Mouse (Mus musculus) heart, postnatal 25 days (tissue): Measurements from ENCODE around the gene Scg3. TPM values are rescaled to one million over a fixed set of nuclear protein-coding genes. Genes with fewer than 3 reads are reported as not detected.
"Not testable (repeated sequence)": the region's sequence is repeated elsewhere in the genome, so short reads cannot be mapped to it uniquely, and the experiment has no call there.

Experiments
- DNase-seq: peaks from one replicate; pipeline ENCODE4 v3.0.0; 2022; ENCODE audit warnings: low spot score
- intact Hi-C: fragments of 180-260 bp; cut with DNase I; formaldehyde crosslinking; loops from one replicate; pipeline ENCODE4 v1.15.1; 2025
- total RNA-seq, 2 experiments: library from RNA; stranded (reverse); gene quantifications; 2 replicates each; pipeline ENCODE4 v1.2.3; 2021

Gene Scg3
- total RNA-seq, 2 experiments from 2014 or later, result 0.22 to 0.34 TPM

GRCm38 (mm10) chr9:75630823-75631454 is 52.9 kb downstream of the Scg3 start:
- intact Hi-C loops, result no loop called here
- DNase-seq, result no peak

- DNase-seq, result no peak
- intact Hi-C loops, result no loop called here
Observed at GRCm38 (mm10) chr9:75626308-75626604, 57.6 kb downstream of the Scg3 start.

GRCm38 (mm10) chr9:75625556-75626307 is 58.1 kb downstream of the Scg3 start, which contains the start of gene Lysmd2:
Lysmd2 (plus strand) TSS chr9:75625741.
- intact Hi-C loops, result no loop called here
- DNase-seq, result peak; percentile 80

DNA sequence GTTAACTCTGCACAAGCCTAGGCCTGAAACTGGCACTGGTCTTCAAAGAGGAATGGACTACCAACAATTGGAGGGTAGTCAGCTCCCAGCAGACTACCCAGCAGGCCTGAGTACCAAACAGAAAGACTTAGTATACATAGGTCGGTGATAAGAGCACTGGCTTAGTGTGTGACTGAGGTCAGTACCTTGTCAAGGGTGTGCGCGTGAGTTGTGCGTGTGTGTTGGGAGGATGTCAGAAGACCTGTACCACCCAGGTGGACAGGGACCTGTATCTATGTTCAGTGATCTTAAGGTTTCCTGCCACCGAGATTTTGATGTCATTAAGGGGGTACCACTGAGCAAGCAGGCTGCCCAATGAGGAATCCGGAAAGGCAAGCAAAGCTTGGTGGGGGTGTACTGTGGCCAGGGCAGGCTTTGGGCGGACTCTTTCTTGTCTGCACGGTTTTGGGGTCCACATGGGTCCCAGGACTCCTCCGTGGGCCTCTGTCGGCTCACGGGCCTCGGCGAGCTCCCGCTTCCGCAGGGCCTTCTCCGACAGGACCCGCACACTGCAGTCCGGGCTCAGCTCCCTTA is 58.8 kb downstream of the Scg3 start:
- intact Hi-C loops, result no loop called here
- no peak for DNase-seq

- no peak for DNase-seq
- intact Hi-C loops, result no loop called here
Observed at GRCm38 (mm10) chr9:75621428-75621827, 62.4 kb downstream of the Scg3 start.

- DNase-seq, intact Hi-C loops: not testable (repeated sequence)
Observed at GRCm38 (mm10) chr9:75619761-75620160, 64.1 kb downstream of the Scg3 start.

DNA sequence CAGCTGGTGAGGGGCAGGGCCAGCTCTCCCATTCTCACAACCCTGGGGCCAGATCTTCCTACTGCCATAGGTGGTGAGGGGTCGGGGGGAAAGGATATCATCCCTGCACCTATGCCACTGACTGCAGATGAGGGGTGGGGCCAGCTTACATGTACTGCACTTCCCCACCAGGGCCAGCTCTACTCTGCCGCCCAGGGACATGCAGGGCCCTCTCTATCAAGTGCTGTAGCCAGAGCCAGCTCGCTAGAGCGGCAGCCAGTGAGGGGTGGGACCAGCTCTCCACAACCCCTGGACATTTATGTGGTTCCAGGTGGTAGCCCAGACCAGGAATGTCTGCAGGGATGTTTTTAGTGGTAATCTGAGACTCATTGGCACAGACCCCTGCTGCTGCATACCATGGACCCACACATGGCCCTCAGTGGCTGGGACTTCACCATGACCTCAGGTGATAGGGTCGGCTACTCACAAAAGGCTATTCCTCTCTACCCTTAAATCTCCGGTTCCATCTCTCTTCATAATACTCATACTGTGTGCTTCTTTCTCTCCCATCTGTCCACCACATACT is 64.9 kb downstream of the Scg3 start:
- DNase-seq, result no peak
- intact Hi-C loops, result no loop called here

DNA sequence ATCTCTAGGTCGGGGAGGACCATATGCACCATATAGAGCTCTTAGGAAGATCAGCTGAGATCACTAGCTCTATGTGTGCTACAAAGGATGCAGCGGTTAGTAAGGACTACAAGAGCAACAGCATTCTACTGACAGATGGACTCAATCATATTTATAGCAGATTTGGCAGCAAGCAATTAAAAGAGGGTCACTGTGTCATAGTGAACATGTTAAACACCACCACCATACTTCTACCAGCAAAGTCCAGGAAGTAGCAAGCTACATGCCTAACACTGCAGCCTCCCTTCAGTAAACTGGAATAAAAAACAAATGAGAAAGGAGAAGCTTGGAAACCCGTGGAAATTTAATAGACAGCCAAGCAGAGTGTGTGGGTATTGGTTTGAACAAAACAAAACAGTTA is 67.3 kb downstream of the Scg3 start:
- intact Hi-C loops, result no loop called here
- DNase-seq, result no peak

DNA sequence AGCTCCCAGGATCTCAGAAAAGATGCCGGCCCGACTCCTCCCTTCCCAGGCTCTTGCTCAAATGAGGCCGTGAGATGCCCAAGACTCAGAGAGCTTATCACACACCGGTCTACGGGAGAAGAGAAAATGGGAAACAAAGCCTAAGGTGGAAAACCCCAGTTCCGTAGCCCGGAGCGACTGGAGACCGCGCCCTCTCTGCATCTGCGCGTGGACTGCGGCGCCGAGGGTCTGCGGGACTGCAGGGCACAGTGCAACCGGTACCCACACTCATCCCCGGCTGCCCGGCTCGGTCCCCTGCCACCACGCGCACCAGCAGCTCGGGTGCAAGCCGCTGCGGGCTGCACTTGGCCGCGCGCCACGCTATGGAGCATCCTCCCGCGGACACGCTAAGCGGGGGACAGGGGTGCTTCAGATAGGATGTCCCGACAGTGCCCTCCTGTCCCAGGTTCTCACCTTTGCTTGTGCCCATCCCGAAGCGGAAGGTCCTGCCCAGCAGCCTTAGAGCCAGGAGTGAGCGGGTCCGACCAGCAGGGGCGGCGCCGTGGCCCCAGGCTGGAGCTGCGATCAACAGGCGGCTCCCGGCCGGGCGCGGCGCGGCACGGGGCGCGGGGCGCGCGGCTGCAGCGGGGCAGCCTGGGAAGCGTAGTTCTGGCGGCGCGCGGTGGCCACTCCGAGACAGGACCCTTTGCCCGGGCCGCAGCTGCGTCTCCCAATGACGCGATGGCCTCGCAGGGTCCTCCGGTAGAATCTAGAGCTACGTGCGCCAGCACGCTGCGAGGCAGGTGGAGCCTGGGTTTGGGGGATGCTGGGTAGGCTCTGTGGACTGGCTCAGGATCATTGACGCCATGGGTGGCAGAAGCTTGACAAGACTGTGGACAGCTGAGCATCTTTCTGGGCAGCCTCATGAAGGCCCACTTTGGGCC is 73.0 kb downstream of the Scg3 start, which contains the start of gene Tmod2:
Gene Tmod2 (minus strand): TSS at position 755 of the 923 bp plus-strand sequence.
- DNase-seq, result peak; percentile 40

DNA sequence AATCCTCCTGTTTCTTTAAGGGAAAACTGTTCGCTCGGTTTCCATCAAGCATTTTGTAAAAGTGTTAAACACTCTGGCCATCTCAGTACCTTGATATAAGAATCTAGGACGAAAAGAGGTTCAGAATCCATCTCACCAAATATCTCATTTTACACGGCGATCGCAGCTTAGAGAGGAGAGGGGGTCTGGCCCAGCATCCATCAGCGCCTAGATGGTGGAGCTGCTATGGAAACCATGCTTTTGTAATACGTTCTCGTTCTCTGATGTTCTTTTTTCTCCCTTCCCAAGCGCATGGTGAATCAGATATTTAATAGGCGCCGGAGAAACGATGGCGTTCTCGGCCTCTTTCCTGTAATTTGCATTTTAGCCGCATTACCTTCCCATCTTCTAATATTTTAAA is 73.9 kb downstream of the Scg3 start:
- intact Hi-C loops, result no loop called here
- no peak for DNase-seq

More for the DNA sequence above, 73.0 kb downstream of the Scg3 start, which contains the start of gene Tmod2:
- intact Hi-C loops, result no loop called here

GRCm38 (mm10) chr9:75609505-75609904 is 74.4 kb downstream of the Scg3 start:
- no peak for DNase-seq

DNA sequence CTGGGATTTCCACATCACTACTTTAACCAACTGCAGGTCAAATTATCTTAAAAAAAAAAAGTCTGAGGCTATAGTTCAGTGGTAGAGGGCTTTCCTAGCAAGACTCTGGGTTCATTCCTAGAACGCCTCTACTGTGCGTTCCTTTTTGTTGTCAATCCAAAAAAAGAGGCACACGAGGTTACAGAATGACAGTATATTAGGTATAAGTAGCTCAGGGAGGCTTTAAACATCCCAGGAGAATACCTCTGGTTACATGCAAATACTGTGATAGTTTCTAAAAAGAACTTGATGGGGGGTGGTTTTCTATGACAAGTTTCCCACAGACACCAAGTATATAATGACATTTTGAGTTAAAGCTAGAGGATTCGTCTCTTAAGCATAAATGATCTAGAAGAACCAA is 76.4 kb downstream of the Scg3 start:
- intact Hi-C loops, result no loop called here
- no peak for DNase-seq

More at GRCm38 (mm10) chr9:75609505-75609904, 74.4 kb downstream of the Scg3 start:
- intact Hi-C loops, result no loop called here

GRCm38 (mm10) chr9:75601510-75601909 is 82.3 kb downstream of the Scg3 start:
- DNase-seq, result no peak
- intact Hi-C loops, result no loop called here

DNA sequence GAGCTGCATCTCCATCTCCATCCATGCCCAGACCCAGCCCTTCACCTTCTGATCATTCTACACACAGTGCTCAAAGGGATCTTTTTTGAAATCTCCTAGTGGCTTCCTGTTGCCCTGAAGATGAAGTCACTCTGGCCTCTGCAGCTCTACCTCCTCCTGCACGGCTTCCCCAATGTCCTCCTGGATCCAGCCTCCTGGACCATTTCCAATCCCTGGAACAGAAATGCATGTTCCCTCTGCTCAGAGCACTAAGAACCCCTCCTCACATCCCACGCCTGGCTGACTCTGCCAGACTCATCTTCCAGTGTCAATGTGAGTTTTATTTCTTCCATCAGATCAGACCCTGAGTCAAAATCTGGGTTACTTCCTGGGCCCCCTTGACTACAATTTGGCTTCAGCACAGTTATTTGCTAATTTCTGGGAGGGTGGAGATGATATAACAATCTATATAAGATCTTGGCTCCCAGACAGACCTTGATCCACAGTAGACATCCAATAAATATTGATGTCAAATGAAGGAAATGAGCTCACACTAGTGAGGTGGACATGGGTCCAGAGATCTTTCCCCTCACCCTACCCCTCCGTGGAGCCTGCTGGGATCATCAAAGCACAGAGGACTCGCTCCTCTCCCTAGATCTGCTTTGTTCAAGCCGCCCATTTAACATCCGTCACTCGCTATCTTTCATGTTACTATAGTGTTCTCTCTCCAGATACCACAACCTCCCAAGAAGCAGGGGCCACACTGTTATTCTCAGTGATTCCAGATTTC is 83.5 kb downstream of the Scg3 start:
- DNase-seq, result no peak
- intact Hi-C loops, result no loop called here

DNA sequence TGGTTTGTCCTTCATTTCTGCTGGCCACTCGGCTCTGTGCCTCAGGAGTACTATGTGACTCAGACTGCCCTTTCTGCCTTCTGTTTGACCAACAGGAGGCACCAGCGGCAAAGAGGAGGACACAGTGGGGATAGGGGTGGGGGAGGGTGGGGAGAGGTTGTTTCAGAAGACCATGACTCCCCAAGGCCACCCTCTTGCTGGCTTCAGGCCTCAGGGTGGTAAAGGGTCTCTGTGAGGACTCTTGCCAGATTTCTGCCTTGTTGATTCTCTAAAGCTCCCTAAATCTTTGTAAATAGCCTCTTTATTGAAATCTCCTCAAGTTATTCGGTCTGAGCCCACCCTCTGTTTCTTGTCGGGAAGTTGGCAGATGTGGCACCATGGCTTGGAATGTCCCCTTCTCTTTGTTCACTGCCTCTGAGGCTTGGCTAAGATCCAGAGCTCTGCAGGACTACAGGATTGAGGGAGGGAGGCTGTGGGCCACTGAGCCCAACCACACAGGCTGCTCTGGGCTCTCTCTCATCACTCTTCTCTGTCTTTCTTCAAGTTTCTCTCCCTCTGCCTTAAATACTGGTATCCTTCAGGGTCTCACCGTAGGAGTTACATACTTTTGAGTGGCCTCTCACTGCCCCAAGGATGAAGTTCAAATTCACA is 84.5 kb downstream of the Scg3 start:
- intact Hi-C loops, result no loop called here
- DNase-seq, result no peak

DNA sequence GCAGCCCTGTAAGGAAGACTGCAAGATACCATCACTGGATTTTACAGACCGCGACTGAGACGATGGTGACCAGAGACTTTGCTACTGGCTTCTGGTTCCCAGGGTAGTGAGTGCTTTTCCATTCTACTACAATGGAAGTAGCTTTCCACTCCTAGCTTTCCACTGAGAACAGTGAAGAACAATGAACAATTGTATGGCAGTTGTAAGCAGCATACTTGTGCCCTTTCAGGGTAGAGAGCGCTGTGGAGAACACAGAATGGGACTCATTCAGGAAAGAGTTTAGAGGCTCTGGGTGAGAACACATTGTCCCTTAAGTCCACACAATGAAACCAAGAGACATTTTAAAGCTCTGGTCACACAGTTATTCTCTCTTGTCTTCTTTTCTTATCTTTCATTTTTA is 86.3 kb downstream of the Scg3 start:
- intact Hi-C loops, result no loop called here
- no peak for DNase-seq

GRCm38 (mm10) chr9:75597036-75597435 is 86.8 kb downstream of the Scg3 start:
- intact Hi-C loops, result no loop called here

DNA sequence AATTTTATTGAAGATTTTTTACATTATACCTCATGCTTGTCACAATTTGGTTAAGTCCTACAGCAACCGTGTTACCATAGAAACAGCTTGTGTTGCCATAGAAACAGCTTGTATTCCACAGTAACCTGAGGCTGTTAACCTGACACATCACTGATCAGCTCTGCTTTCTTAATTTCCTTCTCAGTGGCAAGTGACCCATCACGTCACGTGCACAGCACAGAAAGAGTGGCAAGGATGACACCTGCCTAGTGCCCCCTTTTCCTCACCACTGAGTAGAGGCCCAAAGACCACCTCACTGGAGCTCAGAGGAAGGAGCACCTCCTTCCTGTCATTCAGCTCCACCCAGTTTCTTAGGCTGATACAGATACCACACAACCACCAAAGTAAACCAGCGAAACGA is 90.4 kb downstream of the Scg3 start:
- intact Hi-C loops, result no loop called here
- DNase-seq, result no peak

More at GRCm38 (mm10) chr9:75597036-75597435, 86.8 kb downstream of the Scg3 start:
- DNase-seq, result no peak
